Mouse (Mus musculus) brain, embryonic 14.5 days (tissue): Measurements from ENCODE around the gene Batf3.

Source experiments
- CTCF ChIP-seq: fragments of 200-500 bp; IDR thresholded peaks from 2 replicates; pipeline ENCODE4 v1.5.1; 2012; ENCODE audit warnings: inconsistent platforms, mild to moderate bottlenecking, moderate library complexity, borderline replicate concordance; ENCODE audit not compliant: insufficient read depth, insufficient read length; ENCODE audit errors: extremely low read depth
- POLR2A ChIP-seq: fragments of 200-500 bp; IDR thresholded peaks from 2 replicates; pipeline ENCODE4 v1.6.1; 2012; ENCODE audit warnings: mild to moderate bottlenecking, inconsistent platforms, borderline replicate concordance; ENCODE audit not compliant: poor library complexity, insufficient read depth, insufficient read length, severe bottlenecking; ENCODE audit errors: extremely low read depth

DNA sequence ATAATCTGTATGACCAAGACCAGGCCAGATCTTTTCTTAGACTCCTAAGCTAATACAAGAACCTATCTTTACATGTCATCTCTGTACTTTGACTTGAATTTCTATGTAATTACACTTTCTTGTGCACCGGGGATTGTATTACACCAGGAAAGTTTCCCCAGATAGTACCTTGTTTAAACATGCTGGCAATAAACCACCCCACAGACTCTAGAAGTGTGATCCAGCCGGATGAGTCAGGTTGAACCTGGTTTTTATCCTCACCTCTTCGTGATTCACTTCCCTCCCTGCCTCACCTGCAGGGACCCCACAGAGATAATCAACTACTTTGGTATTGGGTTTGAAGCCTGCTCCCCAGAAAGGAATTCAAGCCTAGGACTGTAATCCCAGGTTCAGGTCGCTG is 37.8 kb downstream of the Batf3 start:
- TF ChIP-seq POLR2A (no peak), CTCF (no peak)
